Mouse (Mus musculus): ENCODE results near the gene Tnni3k.

GRCm38 (mm10) chr3:155077908-155078307, 22.7 kb upstream of the Tnni3k start:
- TF ChIP-seq GATA1 (IDR thresholded peaks at IDR 0.05; ENCODE audit: borderline replicate concordance, low read length) (no peak), FLI1 (IDR thresholded peaks at IDR 0.05; ENCODE audit: low read length) (no peak)
